Mouse (Mus musculus) layer of hippocampus, postnatal 14 days (tissue): ENCODE results near the gene Adipoq. TPM values are rescaled to one million over a fixed set of nuclear protein-coding genes. Genes with fewer than 3 reads are reported as not detected.

Experiments used
- DNase-seq, 2 experiments: peaks; one replicate each; pipeline ENCODE4 v3.0.0; 2021 to 2022; ENCODE audit warnings: low spot score in 2 of 2, mixed read lengths in 1 of 2
- total RNA-seq, 2 experiments: library from RNA; stranded (reverse); gene quantifications; 2 replicates each; pipeline ENCODE4 v1.2.3; 2021

Gene Adipoq
- total RNA-seq, 2 experiments from 2014 or later, result not detected

- DNase-seq, result no peak
Measured at GRCm38 (mm10) chr16:23114339-23115171, 31.8 kb upstream of the Adipoq start.

- no peak for DNase-seq
Measured at GRCm38 (mm10) chr16:23115486-23115885, 30.9 kb upstream of the Adipoq start.

GRCm38 (mm10) chr16:23117173-23117572 is 29.2 kb upstream of the Adipoq start:
- no peak for DNase-seq

DNA sequence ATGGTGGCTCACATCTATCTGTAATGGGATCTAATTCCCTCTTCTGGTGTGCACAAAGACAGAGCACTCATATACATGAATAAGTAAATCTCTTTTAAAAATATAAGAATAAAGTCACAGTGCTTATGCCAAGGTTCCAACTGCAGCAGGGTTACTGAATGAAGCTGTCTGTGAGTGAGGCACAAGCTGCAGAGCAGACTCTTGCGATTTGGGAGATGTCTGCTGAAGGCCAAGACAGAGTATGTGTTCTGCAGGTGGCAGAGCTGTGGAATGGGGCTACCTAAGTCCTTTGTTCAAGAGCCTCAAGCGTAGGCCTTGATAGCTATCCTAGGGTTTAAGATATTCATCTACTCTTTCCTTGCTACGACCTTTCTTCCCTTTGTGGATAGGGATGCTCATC is 23.9 kb upstream of the Adipoq start:
- no peak for DNase-seq

GRCm38 (mm10) chr16:23123104-23123503 is 23.2 kb upstream of the Adipoq start:
- DNase-seq, result no peak

GRCm38 (mm10) chr16:23124398-23124797 is 21.9 kb upstream of the Adipoq start:
- DNase-seq, result no peak

- DNase-seq, result no peak
Measured at GRCm38 (mm10) chr16:23127311-23127672, 19.0 kb upstream of the Adipoq start.

GRCm38 (mm10) chr16:23127673-23128375 is 18.5 kb upstream of the Adipoq start, which contains the start of gene Rfc4:
Rfc4 (minus strand) TSS chr16:23127737.
- peak; percentile 94 for DNase-seq

GRCm38 (mm10) chr16:23130303-23130702 is 16.0 kb upstream of the Adipoq start:
- DNase-seq, result no peak

GRCm38 (mm10) chr16:23132336-23132735 is 14.0 kb upstream of the Adipoq start:
- DNase-seq, result no peak

GRCm38 (mm10) chr16:23135421-23136149 is 10.8 kb upstream of the Adipoq start:
- DNase-seq, result peak in 1 of 2 experiments; percentile 58

GRCm38 (mm10) chr16:23136406-23136970 is 9.8 kb upstream of the Adipoq start:
- peak in 1 of 2 experiments; percentile 9 for DNase-seq

- DNase-seq, result no peak
Measured at GRCm38 (mm10) chr16:23140911-23141310, 5.4 kb upstream of the Adipoq start.

- DNase-seq, result no peak
Measured at GRCm38 (mm10) chr16:23144326-23144725, 2.0 kb upstream of the Adipoq start.

DNA sequence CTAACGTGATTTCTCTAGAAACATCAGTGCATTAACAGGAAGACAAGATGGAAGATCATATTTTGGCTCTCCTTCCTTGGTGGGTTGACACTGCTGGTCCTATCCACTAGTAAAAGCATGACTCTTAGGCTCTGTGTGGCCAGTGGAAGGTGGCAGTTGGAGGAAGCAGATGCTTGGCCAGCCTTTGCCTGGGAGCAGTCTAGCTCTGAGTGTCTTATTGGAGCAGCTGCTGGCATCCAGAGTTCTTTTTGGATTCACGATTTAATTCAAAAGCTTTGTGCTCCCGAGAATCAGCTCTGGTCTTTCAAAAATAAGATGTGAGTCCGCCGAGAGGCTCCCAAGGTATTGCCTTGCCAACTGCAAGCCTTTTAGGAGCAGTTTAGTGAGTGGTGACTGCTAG is 1.1 kb upstream of the Adipoq start:
- no peak for DNase-seq

DNA sequence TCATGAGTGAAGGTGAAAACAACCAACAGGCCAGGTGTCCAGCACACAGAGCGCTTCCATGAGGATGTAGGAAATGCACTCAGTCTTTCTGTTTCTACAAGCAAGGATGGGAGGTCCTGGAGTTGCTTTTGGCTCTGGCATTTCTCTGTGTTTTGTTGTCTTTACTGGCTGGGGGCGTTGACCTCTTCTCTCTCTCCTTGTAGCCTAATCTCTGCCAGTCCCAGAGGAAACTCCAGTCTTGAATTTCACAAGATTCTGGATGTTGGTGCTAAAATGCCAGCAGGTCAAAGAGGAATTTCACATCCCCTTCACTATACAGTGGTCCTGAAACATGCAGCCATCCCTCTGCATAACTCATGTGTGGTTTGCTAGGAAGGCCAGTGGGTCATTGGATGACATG is 2.6 kb downstream of the Adipoq start:
- DNase-seq, result no peak

DNA sequence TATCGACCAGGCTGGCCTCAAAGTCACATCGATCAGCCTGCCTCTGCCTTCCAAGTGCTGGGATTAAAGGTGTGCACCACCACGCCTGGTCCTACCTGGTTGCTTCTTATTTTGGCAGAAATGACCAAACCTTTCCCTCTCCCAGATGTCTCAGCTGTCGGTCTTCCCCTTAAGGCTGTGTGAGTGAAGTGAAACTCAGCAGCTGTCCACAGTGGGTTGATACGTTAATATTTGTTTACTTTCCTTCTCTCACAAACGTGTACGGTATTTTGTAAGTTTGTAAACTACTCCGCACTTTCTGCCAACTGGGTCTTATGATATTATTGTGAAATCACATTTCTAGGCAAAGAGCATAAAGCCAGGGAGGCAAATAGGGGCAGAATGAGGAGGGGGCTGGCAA is 3.1 kb downstream of the Adipoq start:
- DNase-seq, result no peak

GRCm38 (mm10) chr16:23151423-23151822 is 5.1 kb downstream of the Adipoq start:
- peak; percentile 17 to 40 for DNase-seq

- no peak for DNase-seq
Measured at GRCm38 (mm10) chr16:23154261-23154660, 7.9 kb downstream of the Adipoq start.

DNA sequence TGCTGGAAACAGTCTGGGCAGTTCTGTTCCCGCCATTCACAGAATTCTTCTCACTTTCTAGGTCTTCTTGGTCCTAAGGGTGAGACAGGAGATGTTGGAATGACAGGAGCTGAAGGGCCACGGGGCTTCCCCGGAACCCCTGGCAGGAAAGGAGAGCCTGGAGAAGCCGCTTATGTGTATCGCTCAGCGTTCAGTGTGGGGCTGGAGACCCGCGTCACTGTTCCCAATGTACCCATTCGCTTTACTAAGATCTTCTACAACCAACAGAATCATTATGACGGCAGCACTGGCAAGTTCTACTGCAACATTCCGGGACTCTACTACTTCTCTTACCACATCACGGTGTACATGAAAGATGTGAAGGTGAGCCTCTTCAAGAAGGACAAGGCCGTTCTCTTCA is 10.7 kb downstream of the Adipoq start:
- DNase-seq, result no peak

GRCm38 (mm10) chr16:23158292-23158691 is 12.0 kb downstream of the Adipoq start:
- DNase-seq, result no peak
